Mouse (Mus musculus): ENCODE measurements at regions not wholly inside any gene's neighbourhood (a gene's known extent, or its start where the extent isn't known, plus 50 kb on each side); places are given as distances from the start of the nearest gene placed in this dataset.

DNA sequence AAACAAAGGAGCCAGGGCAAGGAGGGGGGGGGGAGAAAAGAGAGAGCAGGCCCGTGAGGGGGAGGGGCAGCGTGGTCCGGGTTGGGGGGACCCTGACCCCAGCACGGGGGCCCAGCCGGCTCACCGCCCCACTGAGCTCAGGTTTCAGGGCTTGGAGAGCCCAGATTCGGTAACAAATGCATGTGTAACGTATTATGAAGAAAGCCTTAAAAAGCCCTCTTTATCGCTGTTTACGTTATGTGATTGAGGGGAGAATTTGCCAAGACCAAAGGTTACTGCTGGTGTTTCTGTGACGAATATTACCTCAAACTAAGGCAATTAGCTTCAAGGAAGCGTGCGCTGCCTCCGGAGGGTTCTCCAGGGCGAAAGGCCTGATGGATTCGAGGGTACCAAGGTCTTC is 54.2 kb downstream of the Barx1 start:
- ChIA-PET CTCF (interaction anchor here in 3 of 4 experiments (0.7 to 4.2 kb wide), 4 partner anchors 15 to 784 kb away, joined by 3 to 42 read pairs (median 12); no protein-coding TSS in a partner anchor), POLR2A (no interaction called here)

- POLR2A ChIA-PET: interaction anchor here in 1 of 4 experiments (0.9 kb wide), 1 partner anchor 15 kb away, joined by 5 read pairs; no protein-coding TSS in a partner anchor
Measured at GRCm38 (mm10) chr13:48717451-48717850, 54.7 kb downstream of the Barx1 start.

GRCm38 (mm10) chr13:48723676-48724075 is 60.9 kb downstream of the Barx1 start:
- ChIA-PET POLR2A (interaction anchor here in 1 of 4 experiments (0.6 to 1.9 kb wide), 2 partner anchors 9 to 194 kb away, joined by 4 to 7 read pairs; no protein-coding TSS in a partner anchor), CTCF (interaction anchor here in 2 of 4 experiments (1.4 to 2.2 kb wide), 3 partner anchors 9 to 44 kb away, joined by 4 to 9 read pairs (median 9); no protein-coding TSS in a partner anchor)

More at GRCm38 (mm10) chr13:48717451-48717850, 54.7 kb downstream of the Barx1 start:
- CTCF ChIA-PET: interaction anchor here in 3 of 4 experiments (0.6 to 4.2 kb wide), 4 partner anchors 12 to 783 kb away, joined by 3 to 42 read pairs (median 12); no protein-coding TSS in a partner anchor

- ChIA-PET CTCF (interaction anchor here in 3 of 4 experiments (0.6 to 1.1 kb wide), 9 partner anchors 47 to 408 kb away, joined by 3 to 7 read pairs (median 4); no protein-coding TSS in a partner anchor), POLR2A (interaction anchor here in 3 of 4 experiments (0.7 to 0.8 kb wide), 5 partner anchors 11 to 678 kb away, joined by 3 to 4 read pairs (median 3); no protein-coding TSS in a partner anchor)
Measured at GRCm38 (mm10) chr13:48726430-48726829, 63.6 kb downstream of the Barx1 start.

DNA sequence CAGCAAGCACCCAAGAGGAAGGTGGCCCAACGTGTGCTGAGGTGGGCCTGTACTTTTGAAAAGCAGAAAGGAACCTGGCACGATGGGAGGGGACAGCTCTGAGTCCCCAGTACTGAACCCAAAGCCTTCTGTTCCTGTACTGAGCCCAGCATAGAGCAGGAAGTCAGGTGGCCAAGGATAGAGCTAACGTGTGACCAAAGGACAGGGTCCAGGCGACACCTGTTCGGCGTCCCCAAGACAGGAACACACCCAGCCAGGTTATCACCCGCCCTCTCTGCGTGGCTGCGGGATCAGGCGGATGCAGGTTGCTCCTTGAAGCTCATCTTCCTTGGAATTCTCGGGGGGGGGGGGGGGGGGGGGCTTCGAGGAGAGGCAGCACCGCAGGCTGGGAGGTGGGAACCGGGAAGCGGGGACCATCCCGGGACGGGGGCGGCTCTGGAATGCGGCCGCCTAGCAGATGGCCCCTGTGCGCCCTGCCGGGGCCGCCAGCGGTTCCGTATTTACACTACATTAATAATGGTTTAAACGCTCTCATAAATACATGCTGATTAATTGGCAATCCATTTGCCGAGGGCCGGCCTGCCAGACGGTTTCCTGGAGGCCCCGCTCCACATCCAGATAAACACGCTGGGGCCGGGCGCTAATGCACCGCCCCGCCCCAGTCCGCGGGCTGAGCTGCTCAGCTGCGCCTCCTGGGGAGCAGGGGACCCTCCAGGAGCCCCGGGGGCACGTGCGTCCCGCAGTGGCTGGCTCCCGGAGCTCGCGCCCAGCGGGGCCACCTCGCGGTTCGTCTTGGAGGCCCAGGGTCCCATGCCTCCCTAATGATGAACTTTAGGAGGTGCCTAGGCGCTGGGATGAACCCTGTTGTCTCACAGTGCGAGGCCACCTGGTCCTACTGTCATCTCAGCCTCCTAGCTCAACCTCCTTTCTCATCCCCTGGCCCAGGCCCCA is 68.5 kb downstream of the Barx1 start:
- ChIA-PET POLR2A (interaction anchor here in 2 of 4 experiments (0.6 to 2.7 kb wide), 11 partner anchors 14 to 486 kb away, joined by 3 to 9 read pairs (median 4); no protein-coding TSS in a partner anchor), CTCF (interaction anchor here (0.5 to 3.8 kb wide), 33 partner anchors 8 to 792 kb away, joined by 3 to 42 read pairs (median 6); no protein-coding TSS in a partner anchor)

DNA sequence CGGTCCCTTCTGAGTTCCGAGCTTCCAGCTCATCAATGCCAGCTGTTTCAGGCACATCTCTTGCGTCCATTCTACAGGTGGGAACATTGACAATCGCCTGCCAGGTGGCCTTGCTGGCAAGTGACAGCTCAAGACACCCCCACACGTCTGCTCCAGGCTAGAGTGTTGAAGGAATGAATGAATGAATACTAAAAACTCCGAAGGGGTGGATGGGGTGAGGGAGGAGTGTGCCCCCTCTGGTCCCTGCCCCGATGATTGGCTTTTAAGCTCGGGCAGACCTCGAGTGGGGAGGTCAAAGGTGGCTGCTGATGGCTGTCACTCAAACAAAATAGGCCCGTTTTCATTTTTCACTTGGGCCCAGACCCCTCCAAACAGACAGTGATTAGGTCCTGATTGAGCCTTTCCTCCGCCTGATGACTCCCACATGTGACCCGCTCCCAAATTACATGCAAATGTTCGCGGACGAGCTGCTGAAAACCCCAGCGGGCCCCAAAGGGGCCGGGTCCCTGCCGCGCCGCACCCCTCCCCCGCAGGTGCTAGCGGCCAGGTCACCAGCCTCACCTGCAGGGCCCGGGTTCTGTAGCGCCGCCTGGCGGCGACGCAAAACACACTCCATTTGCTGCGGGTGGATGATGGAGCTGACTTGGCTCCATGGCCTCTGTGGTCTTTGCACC is 69.5 kb downstream of the Barx1 start:
- ChIA-PET CTCF (interaction anchor here (0.5 to 3.8 kb wide), 94 partner anchors 8 to 1320 kb away, joined by 3 to 42 read pairs (median 4); no protein-coding TSS in a partner anchor), POLR2A (interaction anchor here in 2 of 4 experiments (0.6 to 2.7 kb wide), 20 partner anchors 9 to 666 kb away, joined by 3 to 8 read pairs (median 4); partner anchors contain the start of gene Barx1 (in 1 of the 2))

DNA sequence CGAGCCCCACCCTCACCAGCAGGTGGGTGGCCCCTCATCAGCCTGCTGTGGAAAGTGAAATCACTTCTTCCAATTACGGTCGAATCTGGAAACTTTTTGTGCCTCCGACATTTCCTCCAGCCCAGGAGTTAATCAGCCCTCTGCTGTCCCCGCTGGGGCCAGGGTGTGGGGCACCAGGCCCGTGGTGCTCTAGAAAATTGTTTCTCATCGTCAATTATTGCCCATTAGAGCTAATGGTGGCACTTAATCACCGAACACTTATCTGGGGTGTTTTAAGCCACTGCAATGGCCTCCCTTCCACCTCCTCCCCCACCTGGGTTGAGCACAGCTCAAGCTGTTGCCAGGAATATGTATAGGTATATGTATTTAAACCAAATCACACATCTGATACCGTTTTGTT is 72.2 kb downstream of the Barx1 start:
- ChIA-PET CTCF (interaction anchor here in 2 of 4 experiments (1.0 to 1.5 kb wide), 3 partner anchors 19 to 81 kb away, joined by 3 to 7 read pairs (median 3); no protein-coding TSS in a partner anchor), POLR2A (interaction anchor here in 2 of 4 experiments (0.6 to 1.2 kb wide), 2 partner anchors 29 to 109 kb away, joined by 3 read pairs; no protein-coding TSS in a partner anchor)

- ChIA-PET CTCF (interaction anchor here in 3 of 4 experiments (0.7 to 1.1 kb wide), 5 partner anchors 13 to 18 kb away, joined by 3 to 8 read pairs (median 4); no protein-coding TSS in a partner anchor), POLR2A (interaction anchor here in 2 of 4 experiments (0.7 to 1.6 kb wide), 6 partner anchors 9 to 435 kb away, joined by 3 to 6 read pairs (median 4); no protein-coding TSS in a partner anchor)
Measured at GRCm38 (mm10) chr13:48745566-48745965, 82.8 kb downstream of the Barx1 start.

- ChIA-PET CTCF (no interaction called here), POLR2A (no interaction called here)
Measured at GRCm38 (mm10) chr13:48746301-48746700, 83.5 kb downstream of the Barx1 start.
